Mouse (Mus musculus) heart, adult 11 months (tissue): Measurements from ENCODE around the gene Tspan32.
A peak's percentile ranks its signal among the peaks of the same experiment; 100 is the strongest.

ENCODE experiments used
- DNase-seq: peaks from one replicate; pipeline ENCODE4 v3.0.0; 2022

The Tspan32 gene

GRCm38 (mm10) chr7:143004727-143005343, at the start of gene Tspan32:
Gene Tspan32, plus strand, starts transcription at chr7:143005046.
- DNase-seq, result no peak

GRCm38 (mm10) chr7:142956018-142956417, 48.8 kb upstream of the Tspan32 start:
- DNase-seq, result no peak

- DNase-seq, result no peak
Observed at GRCm38 (mm10) chr7:142958817-142959216, 46.0 kb upstream of the Tspan32 start.

GRCm38 (mm10) chr7:142959752-142960151, 45.1 kb upstream of the Tspan32 start:
- DNase-seq, result no peak

GRCm38 (mm10) chr7:142967414-142967883, 37.4 kb upstream of the Tspan32 start:
- DNase-seq, result peak; percentile 92

- DNase-seq, result peak; percentile 90
Observed at GRCm38 (mm10) chr7:142967884-142968808, 36.7 kb upstream of the Tspan32 start.

GRCm38 (mm10) chr7:142968809-142969511, 35.9 kb upstream of the Tspan32 start, which contains the start of gene Ascl2:
Gene Ascl2, minus strand, starts transcription at chr7:142969264.
- DNase-seq, result peak; percentile 91

- DNase-seq, result no peak
Observed at GRCm38 (mm10) chr7:142981908-142982307, 22.9 kb upstream of the Tspan32 start.

GRCm38 (mm10) chr7:142985146-142985545, 19.7 kb upstream of the Tspan32 start:
- DNase-seq, result no peak

- no peak for DNase-seq
Observed at GRCm38 (mm10) chr7:142987718-142988117, 17.1 kb upstream of the Tspan32 start.

GRCm38 (mm10) chr7:142995004-142995403, 9.8 kb upstream of the Tspan32 start:
- DNase-seq, result no peak

- DNase-seq, result no peak
Observed at GRCm38 (mm10) chr7:142995630-142996338, 9.1 kb upstream of the Tspan32 start.

- DNase-seq, result no peak
Observed at GRCm38 (mm10) chr7:142996998-142997397, 7.8 kb upstream of the Tspan32 start.

GRCm38 (mm10) chr7:142997403-142998150, 7.3 kb upstream of the Tspan32 start:
- no peak for DNase-seq

- DNase-seq, result no peak
Observed at GRCm38 (mm10) chr7:143002679-143003078, 2.2 kb upstream of the Tspan32 start.

- DNase-seq, result no peak
Observed at GRCm38 (mm10) chr7:143005344-143006096, 674 bp downstream of the Tspan32 start.

GRCm38 (mm10) chr7:143006097-143006755, 1.4 kb downstream of the Tspan32 start:
- DNase-seq, result peak; percentile 90

GRCm38 (mm10) chr7:143006756-143007598, 2.1 kb downstream of the Tspan32 start:
- peak; percentile 91 for DNase-seq

GRCm38 (mm10) chr7:143007599-143008369, 2.9 kb downstream of the Tspan32 start:
- peak; percentile 99 for DNase-seq
